Mouse (Mus musculus) neural tube, embryonic 15.5 days (tissue): ENCODE measurements around the gene Bcl9. TPM values are rescaled to one million over a fixed set of nuclear protein-coding genes. Genes with fewer than 3 reads are reported as not detected.
A peak's percentile ranks its signal among the peaks of the same experiment; 100 is the strongest.

Experiments used
- ATAC-seq: fragments of 200-750 bp; cut with Nextera tagmentation; 2 replicates; pipeline ENCODE4 v1.8.0; 2017; ENCODE audit warnings: mild to moderate bottlenecking, moderate TSS enrichment, moderate library complexity; ENCODE audit not compliant: low FRiP score
- H3K27ac ChIP-seq: fragments of 300-500 bp; sonication (generic); replicated peaks from 2 replicates; pipeline ENCODE4 v1.5.1; 2015; ENCODE audit warnings: mild to moderate bottlenecking, inconsistent platforms
- H3K27me3 ChIP-seq: fragments of 300-500 bp; sonication (generic); replicated peaks from 2 replicates; pipeline ENCODE4 v1.6.1; 2015; ENCODE audit warnings: inconsistent platforms
- H3K36me3 ChIP-seq: fragments of 300-500 bp; sonication (generic); 2 replicates; pipeline ENCODE4 v1.6.1; 2015; ENCODE audit warnings: inconsistent platforms
- H3K4me1 ChIP-seq: fragments of 300-500 bp; sonication (generic); 2 replicates; pipeline ENCODE4 v1.6.1; 2015; ENCODE audit warnings: inconsistent platforms
- H3K4me2 ChIP-seq: fragments of 300-500 bp; sonication (generic); 2 replicates; pipeline ENCODE4 v1.6.1; 2015; ENCODE audit warnings: inconsistent platforms, mild to moderate bottlenecking, moderate library complexity
- H3K4me3 ChIP-seq: fragments of 300-500 bp; sonication (generic); replicated peaks from 2 replicates; pipeline ENCODE4 v1.5.1; 2015; ENCODE audit warnings: mild to moderate bottlenecking, inconsistent platforms
- H3K9ac ChIP-seq: fragments of 300-500 bp; sonication (generic); replicated peaks from 2 replicates; pipeline ENCODE4 v1.6.1; 2015; ENCODE audit warnings: mild to moderate bottlenecking, inconsistent platforms
- H3K9me3 ChIP-seq: fragments of 300-500 bp; sonication (generic); replicated peaks from 2 replicates; pipeline ENCODE4 v1.6.1; 2016; ENCODE audit warnings: inconsistent platforms
- WGBS: fragments of 180-500 bp; shearing (Covaris S2); methylation state at CpG from one replicate; pipeline ENCODE4 v1.1.7; 2015; ENCODE audit warnings: mixed read lengths; 5-methylcytosine and 5-hydroxymethylcytosine counted together
- polyA plus RNA-seq: library from polyadenylated mRNA; unstranded; fragments of >200 nt; fragmentation: Nextera tagmentation; extraction: Ambion mirVana; gene quantifications from 2 replicates; pipeline ENCODE4 v1.2.1, GENCODE M21; 2015

The Bcl9 gene
- polyA plus RNA-seq, 1 experiment from 2014 or later: 64.6 TPM

GRCm38 (mm10) chr3:97228457-97228856 is 69.3 kb downstream of the Bcl9 start:
- 20% methylated on average over 12 of the region's 12 CpGs for WGBS
- Histone ChIP-seq H3K4me2 (peak overlapping the region; percentile 83), H3K36me3 (no peaks in the 10 kb centered on the region), H3K9me3 (no peaks in the 10 kb centered on the region), H3K27me3 (no peaks in the 10 kb centered on the region), H3K9ac (peak overlapping the region; percentile 90), H3K27ac (peak overlapping the region; percentile 89), H3K4me3 (peak overlapping the region; percentile 72), H3K4me1 (peaks cover 33% of the 10 kb centered on the region)
- ATAC-seq: no peak

- Histone ChIP-seq H3K4me3 (peak overlapping the region; percentile 72), H3K36me3 (no peaks in the 10 kb centered on the region), H3K9ac (peak overlapping the region; percentile 90), H3K27ac (peak overlapping the region; percentile 89), H3K4me1 (peaks cover 33% of the 10 kb centered on the region), H3K9me3 (no peaks in the 10 kb centered on the region), H3K27me3 (no peaks in the 10 kb centered on the region), H3K4me2 (peak overlapping the region; percentile 83)
- peak; percentile 37; the same call in 1 of the 2 replicates for ATAC-seq
- 1% methylated on average over 16 of the region's 16 CpGs for WGBS
Measured at GRCm38 (mm10) chr3:97228020-97228419, 69.7 kb downstream of the Bcl9 start.

DNA sequence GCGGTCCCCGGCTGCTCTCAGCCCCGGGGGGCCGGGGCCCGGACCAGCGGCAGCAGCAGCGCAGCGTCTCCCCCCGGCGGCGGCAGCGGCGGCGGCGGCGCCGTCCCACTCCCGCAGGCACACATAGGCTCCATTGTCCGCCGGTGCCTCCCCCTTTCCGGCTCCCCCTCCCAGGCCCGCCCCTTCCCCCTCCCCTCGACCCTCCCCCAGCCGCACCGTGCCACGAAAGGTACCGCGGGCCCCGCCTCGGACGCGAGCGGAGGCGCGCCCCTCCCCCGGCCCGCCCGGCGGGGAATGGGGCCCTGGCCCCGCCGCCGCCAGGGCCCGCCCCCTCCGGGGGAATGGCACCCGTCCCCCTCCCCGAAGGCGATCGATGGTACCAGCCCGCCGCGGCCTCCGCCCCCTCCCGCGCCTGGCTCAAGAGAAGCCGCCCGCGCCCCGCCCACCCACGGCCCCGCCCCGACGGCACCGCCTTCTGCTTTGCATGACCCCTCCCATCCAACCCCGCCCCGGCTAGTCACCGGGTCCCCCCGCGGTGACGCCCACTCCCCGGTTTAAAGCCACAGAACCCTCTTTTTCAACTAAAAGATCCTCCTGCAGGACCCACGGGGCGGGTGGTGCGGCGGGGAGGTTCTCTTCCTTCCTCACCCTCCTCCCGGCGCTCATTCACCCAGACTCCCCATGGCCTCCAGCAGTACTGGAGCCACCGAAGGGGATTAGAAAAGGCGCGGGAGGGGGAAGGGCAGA is 70.3 kb downstream of the Bcl9 start:
- H3K36me3 ChIP-seq: no peaks in the 10 kb centered on the region
- H3K4me1 ChIP-seq: peaks cover 33% of the 10 kb centered on the region
- H3K4me2 ChIP-seq: peak overlapping the region; percentile 83
- H3K9ac ChIP-seq: peak overlapping the region; percentile 90
- H3K9me3 ChIP-seq: no peaks in the 10 kb centered on the region
- peak overlapping the region; percentile 89 for H3K27ac ChIP-seq
- WGBS: 1% methylated on average over 51 of the region's 79 CpGs
- peak overlapping the region; percentile 72 for H3K4me3 ChIP-seq
- no peaks in the 10 kb centered on the region for H3K27me3 ChIP-seq
- ATAC-seq: peak; percentile 92

DNA sequence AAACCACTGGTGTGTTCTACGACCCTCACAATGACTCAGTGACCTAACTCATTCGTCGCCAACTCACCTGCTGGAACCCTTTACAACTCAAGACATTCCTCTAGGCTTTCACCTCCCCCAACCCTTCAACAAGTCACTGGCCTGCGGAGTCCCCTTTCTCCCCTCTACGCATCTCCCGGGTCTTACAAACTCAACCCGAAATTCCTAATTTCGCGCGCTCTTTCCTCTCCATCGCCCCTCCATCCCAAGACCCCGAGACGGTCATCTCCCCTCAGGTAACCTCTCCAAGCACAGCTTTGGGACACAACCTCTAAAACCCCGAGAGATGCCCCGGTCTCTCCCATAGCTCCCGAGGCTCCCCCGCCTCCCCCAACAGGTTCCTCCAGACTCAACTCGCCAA is 71.0 kb downstream of the Bcl9 start:
- Histone ChIP-seq H3K4me1 (peaks cover 33% of the 10 kb centered on the region), H3K9ac (peak overlapping the region; percentile 90), H3K4me3 (peak overlapping the region; percentile 72), H3K27me3 (no peaks in the 10 kb centered on the region), H3K36me3 (peaks cover under 1% of the 10 kb centered on the region), H3K4me2 (peak overlapping the region; percentile 83), H3K27ac (peak overlapping the region; percentile 89), H3K9me3 (no peaks in the 10 kb centered on the region)
- 1% methylated on average over 18 of the region's 18 CpGs for WGBS
- ATAC-seq: peak; percentile 25

DNA sequence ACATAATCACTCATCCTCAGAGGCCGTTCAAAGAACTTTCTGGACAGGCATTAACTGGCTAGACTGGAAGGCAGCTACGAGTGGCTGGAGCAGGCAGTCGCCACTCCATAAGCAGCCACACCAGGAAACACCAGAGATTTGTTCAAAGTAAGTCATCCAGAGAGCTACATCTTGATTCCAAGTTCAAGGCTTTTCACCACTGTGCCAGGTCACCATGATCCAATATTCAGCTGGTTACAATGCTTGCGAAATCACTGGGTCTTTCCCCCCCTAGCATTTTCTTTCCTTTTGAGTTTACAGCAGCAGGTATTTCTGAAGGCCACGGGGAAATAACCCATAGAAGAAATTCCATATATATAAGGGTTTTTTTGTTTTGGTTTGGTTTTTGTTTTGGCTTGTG is 72.5 kb downstream of the Bcl9 start:
- H3K4me1 ChIP-seq: peaks cover 33% of the 10 kb centered on the region
- H3K4me3 ChIP-seq: no peak overlapping the region
- 80% methylated on average over 5 of the region's 5 CpGs for WGBS
- peaks cover 15% of the 10 kb centered on the region for H3K36me3 ChIP-seq
- H3K9me3 ChIP-seq: no peaks in the 10 kb centered on the region
- no peak overlapping the region for H3K27ac ChIP-seq
- ATAC-seq: no peak
- no peak overlapping the region for H3K9ac ChIP-seq
- H3K4me2 ChIP-seq: no peak overlapping the region
- H3K27me3 ChIP-seq: no peaks in the 10 kb centered on the region

DNA sequence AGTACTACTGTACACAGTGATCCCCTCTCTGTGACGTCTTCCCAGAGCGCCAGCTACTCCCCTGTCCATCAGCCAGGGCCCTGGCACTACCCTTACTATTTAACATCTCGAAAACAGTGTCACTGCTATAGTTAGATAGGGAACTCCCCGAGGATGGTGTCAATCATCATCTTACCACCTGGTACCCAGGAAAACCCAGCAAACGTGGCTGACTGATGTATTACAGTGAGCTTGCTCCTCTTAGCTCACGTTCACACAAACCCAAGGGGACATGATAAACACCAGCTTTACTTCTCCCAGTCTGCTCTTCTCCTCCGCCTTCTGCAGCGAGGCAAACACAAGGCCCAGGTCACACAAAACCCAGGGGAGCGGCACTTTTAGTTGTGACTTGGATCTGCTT is 74.5 kb downstream of the Bcl9 start:
- no peak overlapping the region for H3K9ac ChIP-seq
- no peak overlapping the region for H3K4me2 ChIP-seq
- H3K9me3 ChIP-seq: no peaks in the 10 kb centered on the region
- H3K4me1 ChIP-seq: peaks cover 26% of the 10 kb centered on the region
- H3K27ac ChIP-seq: no peak overlapping the region
- no peak overlapping the region for H3K4me3 ChIP-seq
- WGBS: 66% methylated on average over 9 of the region's 9 CpGs
- no peak for ATAC-seq
- no peaks in the 10 kb centered on the region for H3K27me3 ChIP-seq
- H3K36me3 ChIP-seq: peaks cover 21% of the 10 kb centered on the region

GRCm38 (mm10) chr3:97215526-97215925 is 82.2 kb downstream of the Bcl9 start:
- ATAC-seq: no peak
- Histone ChIP-seq H3K27ac (no peak overlapping the region), H3K27me3 (no peaks in the 10 kb centered on the region), H3K9ac (no peak overlapping the region), H3K9me3 (no peaks in the 10 kb centered on the region), H3K4me1 (0 out of 2 replicates have a peak, but pooled peaks cover 5% of the 10 kb centered on the region), H3K4me2 (no peak overlapping the region), H3K4me3 (no peak overlapping the region), H3K36me3 (peaks cover 63% of the 10 kb centered on the region)
- 69% methylated on average over 3 of the region's 3 CpGs for WGBS

DNA sequence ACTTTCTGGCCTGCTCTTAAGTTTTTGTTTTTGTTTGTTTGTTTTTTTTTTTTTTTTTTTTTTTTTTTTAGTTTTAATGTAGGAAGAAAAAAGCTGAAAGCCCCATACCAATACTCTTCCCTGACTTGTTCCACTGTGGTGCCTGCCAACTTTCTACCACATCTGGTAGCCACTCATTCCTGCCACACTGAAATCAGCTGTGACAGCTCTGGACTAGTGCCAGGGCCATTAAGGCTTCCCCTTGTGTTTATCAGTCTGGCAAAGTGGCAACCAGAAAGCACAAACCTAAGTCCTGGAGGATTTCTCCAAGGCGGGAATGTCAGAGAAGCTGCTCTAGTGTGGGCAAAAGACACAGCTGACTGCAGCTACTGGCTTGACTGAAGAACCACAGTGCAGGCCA is 83.3 kb downstream of the Bcl9 start:
- H3K9ac ChIP-seq: no peak overlapping the region
- WGBS: 44% methylated on average over 1 of the region's 1 CpGs
- no peak overlapping the region for H3K27ac ChIP-seq
- no peaks in the 10 kb centered on the region for H3K27me3 ChIP-seq
- no peak for ATAC-seq
- H3K4me2 ChIP-seq: no peak overlapping the region
- peaks cover 6% of the 10 kb centered on the region; the same call in 1 of the 2 replicates for H3K4me1 ChIP-seq
- peaks cover 70% of the 10 kb centered on the region for H3K36me3 ChIP-seq
- no peak overlapping the region for H3K4me3 ChIP-seq
- no peaks in the 10 kb centered on the region for H3K9me3 ChIP-seq

GRCm38 (mm10) chr3:97213871-97214270 is 83.8 kb downstream of the Bcl9 start:
- Histone ChIP-seq H3K27ac (no peak overlapping the region), H3K4me2 (no peak overlapping the region), H3K9me3 (no peaks in the 10 kb centered on the region), H3K27me3 (no peaks in the 10 kb centered on the region), H3K9ac (no peak overlapping the region), H3K36me3 (peaks cover 72% of the 10 kb centered on the region), H3K4me3 (no peak overlapping the region), H3K4me1 (peaks cover 10% of the 10 kb centered on the region; the same call in 1 of the 2 replicates)
- ATAC-seq: no peak
- WGBS: 92% methylated on average over 10 of the region's 10 CpGs

DNA sequence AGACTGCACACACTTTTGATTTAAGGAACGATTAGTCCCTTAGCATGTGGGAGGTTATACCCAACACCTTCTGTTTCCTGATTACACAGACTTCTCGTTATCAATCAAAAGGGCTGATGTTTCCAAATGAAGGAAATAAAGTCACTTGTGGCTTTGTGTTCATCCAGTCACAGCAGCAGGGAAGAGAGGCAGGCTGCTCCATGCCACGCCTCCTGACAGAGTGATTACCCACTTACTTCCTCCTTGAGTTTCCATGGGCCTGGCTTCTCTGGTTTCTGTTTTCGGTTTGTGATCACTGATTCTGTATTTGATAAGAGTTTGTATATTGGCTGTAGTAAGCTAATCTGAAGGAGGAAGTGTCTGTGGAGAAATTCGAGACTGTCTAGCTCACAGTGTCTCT is 86.5 kb downstream of the Bcl9 start:
- H3K4me3 ChIP-seq: no peak overlapping the region
- H3K4me1 ChIP-seq: peaks cover 7% of the 10 kb centered on the region; the same call in 1 of the 2 replicates
- H3K9me3 ChIP-seq: no peaks in the 10 kb centered on the region
- peaks cover 93% of the 10 kb centered on the region for H3K36me3 ChIP-seq
- WGBS: 95% methylated on average over 5 of the region's 5 CpGs
- H3K4me2 ChIP-seq: no peak overlapping the region
- no peaks in the 10 kb centered on the region for H3K27me3 ChIP-seq
- no peak overlapping the region for H3K9ac ChIP-seq
- ATAC-seq: no peak
- no peak overlapping the region for H3K27ac ChIP-seq

GRCm38 (mm10) chr3:97209351-97209750 is 88.4 kb downstream of the Bcl9 start:
- Histone ChIP-seq H3K36me3 (peaks cover 94% of the 10 kb centered on the region), H3K27me3 (no peaks in the 10 kb centered on the region), H3K27ac (no peak overlapping the region), H3K4me3 (no peak overlapping the region), H3K4me1 (peaks cover 4% of the 10 kb centered on the region; the same call in 1 of the 2 replicates), H3K9ac (no peak overlapping the region), H3K4me2 (no peak overlapping the region), H3K9me3 (no peaks in the 10 kb centered on the region)
- ATAC-seq: no peak
- 70% methylated on average over 9 of the region's 9 CpGs for WGBS

DNA sequence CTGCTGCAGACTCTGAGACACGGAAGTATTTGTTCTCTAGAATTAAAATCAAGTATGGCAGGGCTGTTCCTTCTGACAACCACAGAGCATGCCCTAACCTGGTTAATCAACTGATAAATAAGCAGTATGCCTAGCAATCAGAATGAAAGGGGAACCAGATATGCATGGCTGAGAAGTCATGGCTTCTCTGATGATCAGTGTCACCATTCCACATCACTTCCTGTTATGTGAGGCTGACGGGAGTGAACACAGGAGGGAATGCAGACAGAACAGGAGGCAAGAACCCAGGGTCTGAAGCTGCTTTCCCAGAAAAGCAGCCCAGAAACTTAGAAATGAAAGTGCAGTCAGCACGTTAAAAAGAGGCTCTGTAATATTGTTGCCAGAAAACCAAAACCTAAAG is 91.2 kb downstream of the Bcl9 start:
- H3K4me3 ChIP-seq: no peak overlapping the region
- H3K36me3 ChIP-seq: peaks cover 70% of the 10 kb centered on the region
- ATAC-seq: no peak
- H3K9me3 ChIP-seq: no peaks in the 10 kb centered on the region
- H3K9ac ChIP-seq: no peak overlapping the region
- no peaks in the 10 kb centered on the region for H3K27me3 ChIP-seq
- H3K4me1 ChIP-seq: peaks cover 4% of the 10 kb centered on the region; the same call in 1 of the 2 replicates
- 69% methylated on average over 3 of the region's 3 CpGs for WGBS
- no peak overlapping the region for H3K27ac ChIP-seq
- H3K4me2 ChIP-seq: no peak overlapping the region
